Comparison of ENCODE assay signal across 7 mouse cellular contexts in genomic region chr2:30711476-30711852, GRCm38 (mm10).
A peak's percentile ranks its signal among the peaks of the same experiment; 100 is the strongest.
DNase-seq lines count a peak whose midpoint lies in the region; ATAC-seq and TF ChIP-seq lines count a peak whose summit lies in the region.

No protein-coding gene starts in this region.

- whole genome bisulfite sequencing in lung, adult 2 months = 5% methylated on average over 15 of the region's 15 CpGs
- 5% methylated on average over 9 of the region's 15 CpGs for WGBS in hindbrain, embryonic 11.5 days

- peak overlapping the region; percentile 69 for H3K9ac ChIP-seq in hindbrain, embryonic 11.5 days (ENCODE audit: low read depth, low read length)

- H3K4me1 ChIP-seq in lung, adult 2 months (ENCODE audit: control insufficient read depth, insufficient read depth, low read length) = peaks cover 12% of the 10 kb centered on the region
- H3K4me1 ChIP-seq in brown adipose tissue, adult 24 weeks (ENCODE audit: control insufficient read depth, insufficient read depth, insufficient read length, low read length) = peaks cover 26% of the 10 kb centered on the region
- H3K4me1 ChIP-seq in hindbrain, embryonic 11.5 days (replicated peaks; ENCODE audit: control insufficient read depth, insufficient read depth, low read length) = peaks cover 39% of the 10 kb centered on the region

- TF ChIP-seq POLR2A in lung, adult 2 months (IDR thresholded peaks at IDR 0.05; ENCODE audit: borderline replicate concordance, extremely low read depth, low read depth, low read length) = peak; percentile 21; the same call in 1 of the 2 replicates

- H3K27me3 ChIP-seq in hindbrain, embryonic 11.5 days (ENCODE audit: control insufficient read depth, insufficient read depth, low read length) = no peaks in the 10 kb centered on the region

- TF ChIP-seq CTCF in lung, adult 2 months (IDR thresholded peaks at IDR 0.05; ENCODE audit: insufficient read depth, low read length) = no peak

- no peaks in the 10 kb centered on the region for H3K9me3 ChIP-seq in hindbrain, embryonic 11.5 days (ENCODE audit: control insufficient read depth, low read length)

- peak; percentile 72 for ATAC-seq in hindbrain, embryonic 11.5 days (ENCODE audit: low FRiP score)

- peak overlapping the region; percentile 60 for H3K4me3 ChIP-seq in lung, adult 2 months (replicated peaks; ENCODE audit: extremely low read depth, low read depth, low read length)
- peak overlapping the region; percentile 58 for H3K4me3 ChIP-seq in brown adipose tissue, adult 24 weeks (ENCODE audit: insufficient read depth, low read depth, low read length)
- peak overlapping the region; percentile 31 for H3K4me3 ChIP-seq in hindbrain, embryonic 11.5 days (ENCODE audit: low read depth, low read length)

- DNase-seq in lung, adult 2 months = no peak
- no peak for DNase-seq in lung, postnatal 36 days
- no peak for DNase-seq in hindbrain, embryonic 11.5 days (ENCODE audit: low spot score)
- DNase-seq in lung, postnatal 10 days = peak; percentile 18
- DNase-seq in Muller cell, postnatal 12 days (ENCODE audit: inconsistent ontology term) = no peak
- no peak for DNase-seq in testis, postnatal 10 days (ENCODE audit: low spot score)

- peak overlapping the region; percentile 57; the same call in 1 of the 2 replicates for H3K27ac ChIP-seq in brown adipose tissue, adult 24 weeks (replicated peaks; ENCODE audit: low read depth, low read length)
- peak overlapping the region; percentile 83 for H3K27ac ChIP-seq in hindbrain, embryonic 11.5 days (ENCODE audit: low read depth, low read length)

- peak overlapping the region; percentile 53 for H3K4me2 ChIP-seq in hindbrain, embryonic 11.5 days (replicated peaks; ENCODE audit: low read depth, low read length)

- H3K36me3 ChIP-seq in hindbrain, embryonic 11.5 days (ENCODE audit: control insufficient read depth, insufficient read depth, low read length) = no peaks in the 10 kb centered on the region
